8 mouse cellular contexts compared by ENCODE assay signal in genomic region chr6:34156841-34157748, GRCm38 (mm10). TPM values are rescaled to one million over a fixed set of nuclear protein-coding genes. Genes with fewer than 3 reads are reported as not detected.
DNase-seq lines count a peak whose midpoint lies in the region; ATAC-seq and TF ChIP-seq lines count a peak whose summit lies in the region.

No protein-coding gene starts in this region.

- no peak for DNase-seq in forebrain, embryonic 10.5 days (ENCODE audit: extremely low spot score, low spot score)
- no peak for DNase-seq in kidney, postnatal 0 days (ENCODE audit: low spot score)
- no peak for DNase-seq in kidney, postnatal 10 days
- no peak for DNase-seq in embryonic facial prominence, embryonic 10.5 days (ENCODE audit: low spot score)
- no peak for DNase-seq in embryo, embryonic 9.5 days (ENCODE audit: extremely low spot score)
- no peak for DNase-seq in urinary bladder, postnatal 14 days (ENCODE audit: low spot score)

- no peaks in the 10 kb centered on the region for H3K9me3 ChIP-seq in forebrain, embryonic 10.5 days
- H3K9me3 ChIP-seq in forebrain, embryonic 12.5 days = no peaks in the 10 kb centered on the region
- no peaks in the 10 kb centered on the region for H3K9me3 ChIP-seq in kidney, postnatal 0 days (replicated peaks; ENCODE audit: low read length)
- no peaks in the 10 kb centered on the region for H3K9me3 ChIP-seq in embryonic facial prominence, embryonic 10.5 days

- no peak overlapping the region for H3K4me3 ChIP-seq in forebrain, embryonic 10.5 days
- no peak overlapping the region for H3K4me3 ChIP-seq in forebrain, embryonic 12.5 days (replicated peaks)
- no peak overlapping the region for H3K4me3 ChIP-seq in kidney, postnatal 0 days (replicated peaks; ENCODE audit: low read depth, low read length)
- no peak overlapping the region for H3K4me3 ChIP-seq in embryonic facial prominence, embryonic 10.5 days

- no peak for ATAC-seq in forebrain, embryonic 12.5 days (ENCODE audit: low FRiP score)
- ATAC-seq in kidney, postnatal 0 days (replicated peaks; ENCODE audit: low FRiP score, low read depth) = no peak
- peak; percentile 68 for ATAC-seq in megakaryocyte progenitor cell, adult 5-6 weeks (replicated peaks; ENCODE audit: poor library complexity)

- no peak overlapping the region for H3K9ac ChIP-seq in forebrain, embryonic 12.5 days
- no peak overlapping the region for H3K9ac ChIP-seq in kidney, postnatal 0 days (ENCODE audit: low read depth, low read length)

- H3K36me3 ChIP-seq in forebrain, embryonic 10.5 days (replicated peaks) = peaks cover 61% of the 10 kb centered on the region
- H3K36me3 ChIP-seq in forebrain, embryonic 12.5 days (replicated peaks) = peaks cover 53% of the 10 kb centered on the region
- H3K36me3 ChIP-seq in kidney, postnatal 0 days (ENCODE audit: insufficient read depth, low read length) = peaks cover 38% of the 10 kb centered on the region
- H3K36me3 ChIP-seq in embryonic facial prominence, embryonic 10.5 days (replicated peaks) = peaks cover 53% of the 10 kb centered on the region

- no peak for TF ChIP-seq CTCF in kidney, postnatal 0 days (IDR thresholded peaks at IDR 0.05; ENCODE audit: low read depth)

- 79% methylated on average over 14 of the region's 14 CpGs for WGBS in forebrain, embryonic 10.5 days
- 81% methylated on average over 14 of the region's 14 CpGs for WGBS in forebrain, embryonic 12.5 days
- WGBS in kidney, postnatal 0 days = 83% methylated on average over 14 of the region's 14 CpGs
- 77% methylated on average over 14 of the region's 14 CpGs for WGBS in embryonic facial prominence, embryonic 10.5 days

- peaks cover 23% of the 10 kb centered on the region for H3K4me1 ChIP-seq in forebrain, embryonic 10.5 days
- peaks cover 21% of the 10 kb centered on the region for H3K4me1 ChIP-seq in forebrain, embryonic 12.5 days
- peaks cover 48% of the 10 kb centered on the region for H3K4me1 ChIP-seq in kidney, postnatal 0 days (replicated peaks; ENCODE audit: insufficient read depth, low read length)
- H3K4me1 ChIP-seq in embryonic facial prominence, embryonic 10.5 days = peaks cover 43% of the 10 kb centered on the region

- H3K4me2 ChIP-seq in forebrain, embryonic 12.5 days = no peak overlapping the region
- no peak overlapping the region for H3K4me2 ChIP-seq in kidney, postnatal 0 days (ENCODE audit: low read length)

- 0 out of 2 replicates have a peak overlapping the region, but pooled peaks have one; percentile 30 for H3K27ac ChIP-seq in forebrain, embryonic 10.5 days
- H3K27ac ChIP-seq in forebrain, embryonic 12.5 days = no peak overlapping the region
- peak overlapping the region; percentile 82 for H3K27ac ChIP-seq in kidney, postnatal 0 days
- H3K27ac ChIP-seq in embryonic facial prominence, embryonic 10.5 days (replicated peaks) = 0 out of 2 replicates have a peak overlapping the region, but pooled peaks have one; percentile 7

- H3K27me3 ChIP-seq in forebrain, embryonic 10.5 days (ENCODE audit: poor library complexity, severe bottlenecking) = no peaks in the 10 kb centered on the region
- no peaks in the 10 kb centered on the region for H3K27me3 ChIP-seq in forebrain, embryonic 12.5 days
- H3K27me3 ChIP-seq in kidney, postnatal 0 days (ENCODE audit: insufficient read depth, low read length) = no peaks in the 10 kb centered on the region
- H3K27me3 ChIP-seq in embryonic facial prominence, embryonic 10.5 days (replicated peaks; ENCODE audit: low read depth, poor library complexity, severe bottlenecking) = no peaks in the 10 kb centered on the region

RNA-seq across cellular contexts. Expression of gene Slc35b4, which starts 19.8 kb away (rescaled TPM):
- 41.7 and 47.5 TPM in 2 replicates for polyA plus RNA-seq in forebrain, embryonic 10.5 days (2016; fragmentation: Nextera tagmentation; extraction: Ambion mirVana)
- 41.8 and 45.4 TPM in 2 replicates for polyA plus RNA-seq in forebrain, embryonic 12.5 days (2016; fragmentation: Nextera tagmentation; extraction: Ambion mirVana)
- polyA plus RNA-seq in kidney, postnatal 0 days (2015; fragmentation: Nextera tagmentation; extraction: Ambion mirVana) = 60.4 and 70.3 TPM in 2 replicates
- polyA plus RNA-seq in embryonic facial prominence, embryonic 10.5 days (2016; fragmentation: Nextera tagmentation; extraction: Ambion mirVana) = 42.6 and 43.6 TPM in 2 replicates
- 30.0 and 30.7 TPM in 2 replicates for total RNA-seq in megakaryocyte progenitor cell, adult 5-6 weeks (2015)
- 19.2 and 19.8 TPM in 2 replicates for total RNA-seq in megakaryocyte progenitor cell, adult 5-6 weeks (2017)
